Mouse (Mus musculus) embryo, embryonic 9.5 days (tissue): ENCODE measurements around the gene Mre11a.

Experiments used
- DNase-seq: peaks from one replicate; pipeline ENCODE4 v3.0.0-alpha.2; 2017; ENCODE audit errors: extremely low spot score

The Mre11a gene

DNA sequence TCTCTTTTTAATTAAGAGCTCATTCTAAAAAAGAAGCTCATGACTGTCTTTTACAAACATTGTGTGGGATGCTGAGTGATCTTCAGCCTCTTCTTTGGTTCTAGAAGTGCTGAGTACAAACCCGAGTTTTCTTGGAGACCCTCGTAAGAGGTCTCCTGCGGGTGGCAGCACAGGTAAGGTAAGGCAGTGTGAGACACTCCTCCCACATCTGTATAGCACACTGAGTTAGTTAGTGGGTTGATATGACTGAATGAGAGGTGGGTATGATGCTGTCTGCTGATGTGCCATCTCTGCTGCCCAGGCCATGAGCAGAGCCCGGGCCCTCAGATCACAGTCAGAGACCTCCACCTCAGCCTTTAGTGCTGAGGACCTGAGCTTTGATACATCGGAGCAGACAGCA is 40.4 kb downstream of the Mre11a start:
- no peak for DNase-seq

GRCm38 (mm10) chr9:14827875-14828274 is 43.4 kb downstream of the Mre11a start:
- DNase-seq = no peak

DNA sequence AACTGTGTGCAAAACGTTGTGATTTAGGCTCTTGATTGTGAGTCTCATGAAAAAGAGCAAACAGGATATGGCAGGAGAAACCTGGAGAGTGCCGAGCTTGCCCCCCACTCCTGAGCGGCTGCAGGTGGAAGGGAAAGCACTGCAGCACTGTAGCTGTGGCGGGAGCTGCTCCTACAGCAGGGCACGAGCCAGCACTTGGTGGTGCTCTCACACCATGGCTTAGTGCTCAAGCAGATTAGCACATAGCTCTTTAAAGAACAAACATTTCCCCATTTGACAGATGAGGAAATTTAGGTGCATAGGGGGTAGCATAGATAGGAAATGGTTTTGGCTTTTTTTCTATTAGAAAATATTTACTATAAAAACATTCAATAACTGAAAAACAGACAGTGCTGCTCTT is 47.6 kb downstream of the Mre11a start:
- no peak for DNase-seq

DNA sequence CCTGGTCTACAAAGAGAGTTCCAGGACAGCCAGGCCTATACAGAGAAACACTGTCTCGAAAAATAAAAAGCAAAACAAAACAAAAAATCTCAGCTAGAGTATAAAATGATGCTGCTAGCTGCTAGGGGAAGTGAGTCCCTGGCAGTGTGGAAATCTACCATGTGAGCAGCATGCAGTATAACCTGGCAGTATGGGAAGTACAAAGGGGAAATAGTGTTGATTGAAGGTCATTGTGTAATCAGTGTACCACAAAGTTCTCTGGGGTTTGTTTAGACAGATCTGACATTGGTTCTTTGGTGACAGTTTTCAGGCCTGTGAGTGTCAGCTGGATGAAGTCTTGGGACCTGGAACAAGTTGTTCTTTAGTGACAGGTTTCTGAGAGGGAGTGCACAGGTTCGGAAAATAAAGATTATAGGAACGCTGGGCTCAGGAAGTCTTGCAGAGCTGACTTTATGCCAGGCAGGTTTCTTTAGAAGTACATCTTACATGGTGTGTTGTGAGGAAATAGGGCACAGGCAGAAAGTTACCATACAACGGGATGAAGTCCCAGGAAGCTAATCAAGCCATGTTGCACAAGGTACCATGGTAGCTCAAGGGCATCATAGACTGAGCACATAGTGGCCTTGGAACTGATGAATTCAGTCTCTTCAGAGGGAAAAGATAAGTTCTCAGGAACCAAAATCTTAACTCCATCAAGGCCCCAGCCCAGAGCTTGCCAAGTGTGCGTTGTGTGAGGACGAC is 51.1 kb downstream of the Mre11a start:
- no peak for DNase-seq

DNA sequence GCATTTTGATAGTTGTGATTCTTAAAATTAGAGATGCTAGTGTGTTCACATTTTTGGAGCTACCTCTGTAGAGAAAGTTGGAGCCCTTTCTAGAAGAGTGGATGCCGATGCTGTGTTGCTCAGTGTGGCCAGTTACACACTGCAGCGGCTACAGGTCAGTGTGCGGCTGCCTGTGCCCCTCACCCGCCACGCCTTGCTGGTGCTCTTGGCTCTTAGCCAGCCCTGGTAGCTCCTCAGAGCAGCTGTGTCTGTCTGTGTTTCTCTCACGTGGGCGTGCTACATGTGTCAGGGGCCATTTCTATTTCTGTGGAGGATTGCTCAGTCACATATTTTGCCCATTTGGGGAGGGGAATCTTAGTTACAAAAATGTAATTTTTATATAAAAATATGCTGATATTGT is 55.1 kb downstream of the Mre11a start:
- DNase-seq = no peak

- DNase-seq = no peak
These were observed 55.5 kb downstream of the Mre11a start for GRCm38 (mm10) chr9:14839970-14840369.

DNA sequence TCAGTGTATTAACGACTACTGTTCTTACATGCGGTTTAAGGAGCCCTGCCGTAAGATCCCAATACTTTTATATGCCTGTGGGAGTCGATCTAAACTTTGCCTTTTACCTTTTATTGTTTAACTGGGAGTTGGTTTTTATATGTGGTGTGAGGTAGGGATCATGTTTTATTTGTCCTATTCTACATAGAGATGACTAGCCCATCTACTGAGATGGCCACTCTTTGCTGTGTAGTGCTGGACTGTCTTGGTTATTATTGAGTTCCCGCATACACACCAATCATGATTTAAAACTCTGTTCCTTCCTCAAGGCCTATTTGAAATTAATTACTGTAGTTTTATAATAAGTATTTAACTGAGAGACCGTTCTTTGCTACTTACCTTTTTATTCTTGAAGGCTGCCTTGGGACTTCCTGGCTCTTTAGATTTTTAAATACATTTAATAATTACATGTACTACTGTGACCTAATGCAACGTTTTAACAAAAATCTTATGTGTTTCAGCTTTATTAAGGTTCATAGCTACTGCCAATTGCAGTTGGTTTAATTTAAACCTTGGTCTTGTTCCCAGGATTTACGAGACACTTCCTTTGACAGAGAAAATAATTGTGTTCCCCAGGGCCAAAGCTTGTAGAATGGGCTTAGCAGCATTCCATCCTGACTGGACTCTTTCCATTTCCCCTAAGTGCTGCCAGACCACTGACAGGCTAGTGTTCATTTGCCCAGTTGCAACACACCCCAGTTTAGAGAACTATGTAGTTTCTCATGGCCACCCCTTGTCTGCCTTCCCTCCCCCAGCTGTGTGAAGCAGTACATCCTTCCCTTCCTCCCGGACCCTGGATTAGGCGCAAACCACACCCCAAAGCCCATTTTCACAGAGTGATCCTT is 57.7 kb downstream of the Mre11a start:
- DNase-seq = no peak

DNA sequence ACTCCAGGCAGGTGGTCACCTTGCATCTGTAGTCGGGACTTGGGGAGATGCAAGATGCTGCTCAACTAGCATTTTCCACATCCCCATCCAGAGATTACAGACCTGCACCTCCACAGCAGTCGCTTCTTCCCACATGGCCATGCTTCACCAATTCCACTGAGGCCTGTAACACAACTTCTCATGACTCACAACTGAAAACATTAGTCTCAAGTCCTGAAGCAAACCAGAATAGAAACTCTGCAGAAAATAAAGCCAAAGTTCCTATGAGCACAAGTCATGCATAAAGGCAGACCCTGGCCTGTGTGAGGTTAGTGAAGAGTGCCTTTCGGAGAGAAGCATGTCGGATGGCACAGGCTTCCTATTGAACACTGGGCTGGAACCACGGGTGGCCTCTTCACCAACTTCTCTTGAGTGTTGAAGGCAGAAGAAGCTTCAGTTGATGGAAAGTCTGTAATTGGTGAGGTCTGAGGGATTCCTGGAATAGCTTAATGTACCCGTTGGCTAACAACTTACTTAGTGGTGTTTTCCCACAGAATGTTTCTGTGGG is 58.9 kb downstream of the Mre11a start:
- DNase-seq = no peak

DNA sequence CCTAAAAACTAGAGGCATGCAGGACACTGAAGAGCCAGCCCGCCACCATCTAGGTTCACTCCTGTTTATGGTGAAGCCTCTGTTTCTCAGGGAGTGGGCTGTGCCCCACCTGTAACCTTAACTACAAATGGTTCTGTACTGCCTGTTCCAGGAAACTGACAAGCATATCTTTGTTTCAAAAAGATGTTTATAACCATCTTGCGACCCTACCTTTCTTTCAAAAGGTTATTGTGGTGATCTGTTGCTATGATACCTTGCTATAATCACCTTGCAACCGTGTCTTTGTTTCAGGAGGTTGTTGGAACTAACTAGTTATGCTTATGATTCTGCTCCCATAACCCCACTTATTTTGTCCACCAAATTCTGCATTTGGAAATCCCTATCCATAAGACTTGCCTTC is 59.4 kb downstream of the Mre11a start:
- DNase-seq = no peak

GRCm38 (mm10) chr9:14846428-14846827 is 62.0 kb downstream of the Mre11a start:
- peak; percentile 24 for DNase-seq

- DNase-seq = no peak
These were observed 63.9 kb downstream of the Mre11a start for GRCm38 (mm10) chr9:14848267-14848935.

DNA sequence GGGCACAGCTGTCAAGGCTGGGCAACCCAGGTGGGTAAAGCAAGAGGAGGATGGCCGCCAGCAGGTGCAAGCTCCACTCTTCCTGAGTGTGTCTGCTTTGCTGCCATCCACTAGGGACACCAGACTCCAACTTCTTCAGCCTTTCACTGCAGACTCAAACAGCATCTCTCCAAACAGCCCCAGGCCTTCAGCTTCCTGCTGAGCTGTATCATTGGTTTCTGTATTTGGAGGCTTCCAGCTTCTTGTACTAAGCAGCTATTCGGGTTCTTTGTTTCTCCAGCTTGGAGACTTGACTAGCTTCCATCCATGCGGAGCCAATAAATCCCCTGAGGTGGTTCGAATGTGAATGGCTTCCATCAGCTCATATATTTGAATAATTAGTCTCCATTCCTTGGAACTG is 70.1 kb downstream of the Mre11a start:
- DNase-seq = no peak

GRCm38 (mm10) chr9:14856922-14857654 is 72.6 kb downstream of the Mre11a start:
- DNase-seq = no peak

DNA sequence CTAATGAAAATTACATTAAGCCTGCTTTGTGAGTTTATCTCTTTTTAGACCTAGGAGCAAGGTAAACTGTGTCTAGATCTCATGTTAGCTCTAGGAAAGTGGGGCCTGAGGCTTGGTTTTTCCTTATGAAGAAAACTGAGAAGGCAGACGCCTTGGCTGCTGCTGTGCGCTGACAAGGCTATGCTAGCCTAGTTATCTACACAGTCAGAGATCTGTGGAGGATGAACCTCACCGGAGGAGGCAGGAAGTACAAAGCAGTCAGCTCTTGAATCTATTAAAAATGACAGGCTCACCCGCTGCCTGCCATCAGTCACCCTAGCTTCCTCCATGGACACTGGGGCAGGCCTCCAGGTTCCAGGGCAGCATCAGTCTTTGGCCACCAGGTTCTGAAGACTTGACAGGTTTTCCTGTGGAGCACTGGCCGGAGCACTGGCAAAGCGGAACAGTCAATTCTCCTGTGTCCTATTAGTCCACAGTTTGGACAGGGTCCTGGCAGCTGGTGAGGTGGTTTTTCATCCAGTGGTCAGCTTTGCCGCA is 73.8 kb downstream of the Mre11a start:
- DNase-seq = no peak

- DNase-seq = no peak
These were observed 74.3 kb downstream of the Mre11a start for GRCm38 (mm10) chr9:14858782-14859181.

- DNase-seq = peak; percentile 63
These were observed 75.6 kb downstream of the Mre11a start, which contains the start of gene Gpr83 for GRCm38 (mm10) chr9:14859868-14860639. Gpr83 (plus strand) TSS chr9:14860210.

- no peak for DNase-seq
These were observed 78.7 kb downstream of the Mre11a start for GRCm38 (mm10) chr9:14863126-14863525.

DNA sequence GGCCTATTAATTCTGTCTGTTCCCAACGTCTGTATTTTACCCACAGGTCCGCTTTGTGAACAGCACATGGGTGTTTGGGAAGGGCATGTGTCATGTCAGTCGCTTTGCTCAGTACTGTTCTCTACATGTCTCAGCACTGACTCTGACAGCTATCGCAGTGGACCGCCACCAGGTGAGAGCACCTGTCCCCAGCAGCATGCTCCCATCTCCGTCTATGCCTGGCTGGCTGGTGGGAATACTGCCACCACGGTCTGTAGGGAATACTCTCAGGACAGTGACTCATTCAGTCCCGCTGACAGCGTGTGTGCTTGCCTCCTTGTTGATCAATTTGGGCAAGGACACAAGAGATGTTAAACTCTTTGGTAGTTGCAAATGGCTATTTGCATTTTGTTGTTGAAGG is 80.3 kb downstream of the Mre11a start:
- DNase-seq = no peak

- DNase-seq = peak; percentile 39
These were observed 82.5 kb downstream of the Mre11a start for GRCm38 (mm10) chr9:14866957-14867356.

DNA sequence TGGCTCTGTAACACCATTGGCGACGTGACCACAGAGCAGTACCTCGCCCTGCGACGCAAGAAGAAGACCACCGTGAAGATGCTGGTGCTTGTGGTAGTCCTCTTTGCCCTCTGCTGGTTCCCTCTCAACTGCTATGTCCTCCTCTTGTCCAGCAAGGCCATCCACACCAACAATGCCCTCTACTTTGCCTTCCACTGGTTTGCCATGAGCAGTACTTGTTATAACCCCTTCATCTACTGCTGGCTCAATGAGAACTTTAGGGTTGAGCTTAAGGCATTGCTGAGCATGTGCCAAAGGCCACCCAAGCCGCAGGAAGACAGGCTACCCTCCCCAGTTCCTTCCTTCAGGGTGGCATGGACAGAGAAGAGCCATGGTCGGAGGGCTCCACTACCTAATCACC is 83.9 kb downstream of the Mre11a start:
- DNase-seq = no peak
